Mouse (Mus musculus): ENCODE data around the gene Gnb1. TPM values are rescaled to one million over a fixed set of nuclear protein-coding genes. Genes with fewer than 3 reads are reported as not detected.
"Not testable (repeated sequence)": the region's sequence is repeated elsewhere in the genome, so short reads cannot be mapped to it uniquely, and the experiment has no call there.

The Gnb1 gene
- polyA plus RNA-seq, 1 experiment = 1,100 TPM

DNA sequence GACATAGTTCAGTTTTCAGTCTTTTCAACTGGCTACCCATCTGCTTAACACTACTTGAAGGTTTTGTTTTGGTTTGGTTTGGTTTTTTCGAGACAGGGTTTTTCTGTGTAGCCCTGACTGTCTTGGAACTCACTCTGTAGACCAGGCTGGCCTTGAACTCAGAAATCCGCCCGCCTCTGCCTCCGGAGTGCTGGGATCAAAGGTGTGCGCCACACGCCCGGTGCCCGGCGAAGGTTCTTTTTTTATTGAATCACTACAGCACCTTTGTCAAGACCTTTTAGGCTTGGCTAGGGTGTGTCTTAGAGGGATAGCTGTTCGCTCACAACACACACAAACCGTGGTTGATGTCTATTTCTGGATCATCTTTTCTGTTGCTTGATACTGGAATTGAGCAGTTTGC lies 79.2 kb downstream of the Gnb1 start:
- WGBS = 45% methylated on average over 11 of the region's 11 CpGs
- not testable (repeated sequence) for DNase-seq (ENCODE audit: low read depth, low spot score)

DNA sequence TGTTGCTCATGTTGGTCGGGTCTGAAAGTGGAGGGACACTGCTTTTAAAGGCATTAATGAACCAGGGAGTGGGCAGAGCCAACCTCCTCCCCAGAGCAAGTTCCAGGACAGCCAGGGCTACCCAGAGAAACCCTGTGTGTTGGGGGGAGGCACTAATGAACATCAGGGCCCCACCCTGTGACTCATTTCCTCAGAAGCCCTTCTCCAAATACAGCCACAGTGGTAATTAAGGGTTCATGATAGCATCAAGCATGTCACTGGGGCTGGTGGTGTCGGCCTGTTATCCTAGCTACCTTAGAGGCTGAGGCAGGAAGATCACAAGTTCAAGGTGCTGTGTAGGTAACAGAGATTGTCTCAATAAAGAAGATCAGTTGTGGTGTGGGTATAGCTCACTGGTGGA lies 80.3 kb downstream of the Gnb1 start:
- WGBS = 31% methylated on average over 2 of the region's 2 CpGs
- no peak for DNase-seq (ENCODE audit: low read depth, low spot score)

DNA sequence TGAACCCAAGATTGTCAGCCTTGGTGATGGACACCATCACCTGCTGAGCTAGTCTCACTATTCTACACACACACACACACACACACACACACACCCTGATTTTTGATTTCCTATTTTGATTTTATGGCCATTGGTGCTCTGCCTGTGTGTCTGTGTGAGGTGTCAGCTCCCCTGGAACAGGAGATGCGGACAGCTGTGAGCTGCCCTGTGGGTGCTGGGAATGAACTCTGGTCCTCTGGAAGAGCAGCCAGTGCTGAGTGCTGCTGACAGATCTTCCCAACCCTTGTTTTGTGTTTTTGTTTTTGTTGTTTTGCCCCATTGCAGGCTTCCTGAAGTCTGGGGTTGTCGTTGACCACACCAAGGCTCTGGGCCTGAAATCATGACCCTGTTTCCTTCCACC lies 82.0 kb downstream of the Gnb1 start:
- WGBS = 77% methylated on average over 2 of the region's 2 CpGs
- no peak for DNase-seq (ENCODE audit: low read depth, low spot score)

GRCm38 (mm10) chr4:155573876-155574275 lies 82.7 kb downstream of the Gnb1 start:
- DNase-seq (ENCODE audit: low read depth, low spot score) = no peak
- WGBS = 51% methylated on average over 9 of the region's 9 CpGs

DNA sequence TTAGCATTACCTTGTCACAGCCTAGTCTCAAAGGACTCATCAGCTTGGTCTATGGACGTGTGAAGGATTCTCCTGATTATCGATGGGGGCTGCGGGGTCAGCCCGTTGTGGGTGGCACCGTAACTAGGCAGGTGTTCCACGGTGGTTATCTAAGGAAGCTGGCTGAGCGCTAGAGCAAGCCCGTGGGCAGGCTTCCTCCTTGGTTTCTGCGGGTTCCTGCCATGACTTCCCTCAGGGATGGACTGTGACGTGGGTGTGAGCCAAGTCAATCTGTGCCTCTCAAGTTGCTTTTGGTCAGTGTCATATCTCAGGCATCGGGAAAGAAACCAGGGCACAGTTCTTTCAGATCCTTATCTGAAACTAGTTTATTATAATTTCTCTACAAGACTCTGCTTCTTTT lies 83.8 kb downstream of the Gnb1 start:
- no peak for DNase-seq (ENCODE audit: low read depth, low spot score)
- 67% methylated on average over 11 of the region's 11 CpGs for WGBS

- no peak for DNase-seq (ENCODE audit: low read depth, low spot score)
- WGBS = 85% methylated on average over 8 of the region's 8 CpGs
Observed at GRCm38 (mm10) chr4:155575521-155575920, 84.4 kb downstream of the Gnb1 start.

DNA sequence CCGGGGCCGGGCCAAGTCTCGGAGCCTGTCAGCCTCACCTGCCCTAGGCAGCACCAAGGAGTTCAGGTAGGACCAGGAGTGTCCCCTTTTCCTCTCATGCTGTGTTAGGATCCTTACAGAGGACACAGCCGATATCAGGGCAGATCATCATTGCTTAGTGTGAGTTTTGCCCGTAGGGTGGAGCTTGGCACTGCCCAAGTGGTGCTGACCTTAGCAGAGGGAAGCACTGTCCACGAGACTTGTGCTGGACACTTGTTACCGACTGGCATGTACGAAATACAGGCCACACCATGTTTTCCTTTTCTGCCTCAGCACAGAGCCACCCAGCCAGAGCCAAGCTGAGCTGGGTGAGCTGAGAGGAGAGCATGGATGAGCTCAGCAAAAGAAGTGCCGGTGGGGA lies 86.0 kb downstream of the Gnb1 start:
- DNase-seq (ENCODE audit: low read depth, low spot score) = no peak
- 89% methylated on average over 9 of the region's 9 CpGs for WGBS

- DNase-seq (ENCODE audit: low read depth, low spot score) = no peak
- WGBS = 72% methylated on average over 5 of the region's 5 CpGs
Observed at GRCm38 (mm10) chr4:155577741-155578140, 86.6 kb downstream of the Gnb1 start.

- no peak for DNase-seq (ENCODE audit: low read depth, low spot score)
- 73% methylated on average over 7 of the region's 7 CpGs for WGBS
Observed at GRCm38 (mm10) chr4:155578336-155579125, 87.4 kb downstream of the Gnb1 start.

DNA sequence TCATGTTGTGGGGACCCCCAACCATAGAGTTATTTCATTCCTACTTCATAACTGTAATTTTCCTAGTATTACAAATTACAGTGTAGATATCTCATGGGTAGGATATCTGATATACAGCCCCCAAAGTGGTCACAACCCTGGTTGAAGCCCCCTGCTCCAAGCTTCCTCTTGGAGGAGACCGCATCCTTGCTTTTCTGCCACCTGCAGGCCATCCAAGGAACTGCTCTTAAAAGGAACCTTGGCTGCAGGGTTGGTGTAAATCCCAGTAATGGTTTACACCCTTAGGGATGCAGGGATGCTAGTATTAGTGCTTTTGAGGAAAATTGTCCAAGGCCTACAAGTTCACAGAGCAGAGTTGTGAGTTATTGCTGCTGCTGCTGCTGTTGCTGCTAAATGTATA lies 89.3 kb downstream of the Gnb1 start:
- WGBS = 29% methylated on average over 1 of the region's 1 CpGs
- DNase-seq (ENCODE audit: low read depth, low spot score) = no peak

GRCm38 (mm10) chr4:155582279-155582905 lies 91.2 kb downstream of the Gnb1 start:
- peak; percentile 73 for DNase-seq (ENCODE audit: low read depth, low spot score)
- 45% methylated on average over 6 of the region's 6 CpGs for WGBS

DNA sequence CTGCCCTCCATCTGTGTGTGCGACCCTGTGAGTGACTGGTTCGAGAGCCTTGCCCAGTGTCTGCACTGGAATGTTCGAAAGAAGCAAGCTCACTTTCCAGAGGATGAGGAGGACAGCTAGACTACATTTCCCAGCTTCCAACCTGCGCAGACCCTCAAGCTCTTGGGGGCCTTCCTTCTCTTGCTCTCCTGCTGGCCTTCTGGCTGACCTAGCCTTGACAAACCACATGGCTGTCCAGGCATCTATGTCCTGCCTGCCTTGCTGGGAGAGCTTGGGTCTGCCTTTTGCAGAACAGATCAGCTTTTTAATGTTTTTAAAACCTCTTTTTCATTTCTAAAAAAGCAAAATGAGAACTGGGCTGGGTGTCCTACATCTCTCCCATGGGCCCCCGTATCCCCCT lies 98.2 kb downstream of the Gnb1 start:
- WGBS = 91% methylated on average over 5 of the region's 5 CpGs
- DNase-seq (ENCODE audit: low read depth, low spot score) = no peak

GRCm38 (mm10) chr4:155591012-155591719 lies 100.0 kb downstream of the Gnb1 start:
- WGBS = 85% methylated on average over 7 of the region's 7 CpGs
- no peak for DNase-seq (ENCODE audit: low read depth, low spot score)

DNA sequence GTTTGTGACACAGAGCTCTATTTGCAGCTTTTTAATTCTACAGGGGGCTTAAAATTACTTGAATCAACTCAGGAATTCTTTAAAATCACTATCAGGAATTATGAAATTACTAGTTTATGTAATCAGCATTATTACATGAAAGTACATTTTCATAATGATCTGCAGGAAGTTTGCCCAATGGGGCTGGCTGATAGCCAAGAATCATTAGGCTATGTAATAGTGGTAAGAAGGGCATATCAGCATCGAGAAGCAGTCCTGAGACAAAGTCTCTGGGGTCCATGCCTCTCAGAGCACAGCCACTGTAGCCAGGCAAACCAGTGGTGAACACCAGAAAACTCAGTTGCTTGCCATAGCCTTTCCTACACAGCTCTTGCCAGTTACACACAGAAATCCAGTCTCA lies 102.6 kb downstream of the Gnb1 start:
- DNase-seq (ENCODE audit: low read depth, low spot score) = no peak
- 50% methylated on average over 1 of the region's 1 CpGs for WGBS

DNA sequence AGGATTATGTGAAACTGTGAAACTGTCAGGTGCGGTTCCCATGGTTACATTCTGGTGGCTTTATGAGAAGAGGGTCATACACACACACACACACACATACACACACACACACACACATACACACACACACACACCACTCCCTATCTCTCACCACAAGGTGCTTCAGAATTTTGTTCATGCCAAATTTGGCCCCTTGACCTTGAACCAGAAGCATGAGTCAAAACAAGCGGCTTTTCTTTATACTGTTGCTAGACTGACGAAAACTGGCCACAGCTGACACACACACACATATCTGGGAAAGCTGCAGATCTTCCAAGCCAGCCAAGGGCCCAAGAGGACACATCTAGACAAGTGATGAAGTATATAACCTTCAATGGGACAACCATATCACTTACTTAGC lies 104.6 kb downstream of the Gnb1 start:
- DNase-seq (ENCODE audit: low read depth, low spot score) = no peak
- 63% methylated on average over 3 of the region's 3 CpGs for WGBS

DNA sequence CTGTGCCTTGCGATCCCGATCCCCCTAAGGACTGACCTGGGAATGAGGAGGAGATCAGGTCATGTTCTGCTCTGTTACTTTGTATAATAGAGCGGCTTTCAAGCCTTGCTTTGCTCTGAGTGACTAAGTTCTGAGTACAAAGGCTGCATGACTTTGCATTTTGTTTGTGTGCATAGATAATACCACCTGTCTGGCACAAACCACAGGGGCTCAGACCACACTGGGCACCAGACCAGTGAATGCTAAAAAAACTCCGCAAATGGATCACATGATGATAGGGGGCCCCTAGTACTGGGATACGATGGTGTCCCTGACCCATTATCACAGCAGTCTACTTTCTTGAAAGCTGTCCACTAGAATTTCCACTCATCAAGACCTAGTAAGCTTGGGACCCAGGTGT lies 105.4 kb downstream of the Gnb1 start:
- WGBS = 77% methylated on average over 5 of the region's 5 CpGs
- DNase-seq (ENCODE audit: low read depth, low spot score) = no peak

- WGBS = 16% methylated on average over 20 of the region's 20 CpGs
- DNase-seq (ENCODE audit: low read depth, low spot score) = no peak
Observed at GRCm38 (mm10) chr4:155598536-155598935, 107.4 kb downstream of the Gnb1 start.

DNA sequence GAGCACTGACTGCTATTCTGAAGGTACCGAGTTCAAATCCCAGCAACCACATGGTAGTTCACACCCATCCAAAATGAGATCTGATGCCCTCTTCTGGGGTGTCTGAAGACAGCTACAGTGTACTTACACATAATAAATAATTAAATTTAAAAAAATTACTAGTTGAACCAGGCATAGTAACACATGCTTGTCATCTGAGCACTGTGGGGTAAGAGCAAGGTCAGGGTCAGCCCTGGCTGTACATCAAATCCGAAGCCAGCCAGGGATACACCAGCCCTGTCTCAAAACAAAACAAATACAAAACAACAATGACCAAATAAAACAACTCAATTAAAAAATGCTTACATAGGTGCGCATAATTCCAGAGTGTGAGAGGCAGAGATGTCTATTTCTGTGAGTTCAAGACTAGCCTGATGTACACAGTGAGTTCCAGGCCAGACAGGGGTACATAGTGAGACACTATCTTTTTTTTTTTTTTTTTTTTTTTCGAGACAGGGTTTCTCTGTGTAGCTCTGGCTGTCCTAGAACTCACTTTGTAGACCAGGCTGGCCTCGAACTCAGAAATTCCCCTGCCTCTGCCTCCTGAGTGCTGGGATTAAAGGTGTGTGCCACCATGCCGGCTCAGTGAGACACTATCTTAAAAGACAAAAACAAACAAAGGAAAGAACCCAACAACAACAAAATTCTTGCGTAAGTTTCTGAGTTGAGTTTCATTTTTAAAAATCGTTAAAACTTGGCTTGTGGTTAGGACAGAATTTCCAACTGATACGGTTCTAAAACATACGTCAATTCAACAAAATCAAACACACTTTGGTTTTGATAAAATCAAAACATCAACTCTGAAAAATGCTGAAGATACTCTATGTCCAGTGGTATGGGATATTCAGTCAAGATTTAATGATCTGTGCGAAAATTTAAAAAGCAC lies 109.0 kb downstream of the Gnb1 start:
- DNase-seq (ENCODE audit: low read depth, low spot score) = no peak
- 70% methylated on average over 11 of the region's 11 CpGs for WGBS

DNA sequence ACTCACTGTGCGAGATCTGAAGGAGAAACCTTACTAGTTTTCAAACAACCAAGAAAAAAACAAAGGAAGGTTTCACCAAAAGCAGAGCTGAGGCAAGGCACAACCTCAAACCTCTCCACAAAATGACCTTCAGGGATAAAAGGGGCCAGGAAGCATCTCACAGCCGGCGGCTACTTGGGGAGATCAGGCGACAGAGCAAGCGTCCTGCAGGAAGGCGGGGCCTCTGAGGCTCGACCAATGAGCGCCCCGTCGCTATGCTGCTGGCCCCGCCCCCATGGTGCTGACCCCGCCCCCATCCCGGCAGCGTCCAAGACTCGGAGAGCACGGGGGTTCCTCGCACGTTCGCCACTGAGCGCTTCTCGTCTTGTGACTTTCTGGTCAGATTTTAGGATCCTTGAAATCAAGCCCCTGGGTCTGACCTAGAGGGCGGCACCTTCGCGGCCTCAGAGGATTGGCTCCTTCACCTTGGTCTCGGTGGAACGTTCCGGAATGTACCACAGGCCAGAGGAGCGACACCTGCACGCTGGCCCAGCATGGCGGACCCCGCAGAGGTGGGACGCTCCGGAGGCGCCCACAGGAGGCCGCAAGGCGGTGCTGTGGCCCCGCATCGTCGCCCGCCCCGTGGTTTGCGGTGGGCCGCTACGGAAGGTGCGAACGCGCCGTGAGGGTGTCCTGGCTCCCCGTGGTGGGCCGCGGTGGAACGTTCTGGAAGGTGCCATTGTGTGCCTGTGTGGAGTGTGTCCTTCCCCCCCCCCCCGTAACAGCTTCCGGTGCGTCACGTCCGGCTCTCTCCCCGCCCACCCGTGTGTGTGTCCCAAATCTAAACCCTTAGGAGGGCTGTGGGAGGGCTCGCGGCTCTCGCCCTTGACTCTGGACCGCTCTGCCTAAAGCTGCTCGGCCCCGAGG lies 110.2 kb downstream of the Gnb1 start, which contains the start of gene Slc35e2:
Gene Slc35e2, plus strand, starts transcription at position 326 of the 906 bp plus-strand sequence.
- WGBS = under 1% methylated on average over 65 of the region's 65 CpGs
- peak; percentile 58 for DNase-seq (ENCODE audit: low read depth, low spot score)

Data from large intestine, adult 2 months (tissue).